Mouse (Mus musculus) liver, embryonic 15.5 days (tissue): ENCODE data around the gene Tmed9. TPM values are rescaled to one million over a fixed set of nuclear protein-coding genes. Genes with fewer than 3 reads are reported as not detected.
"Not testable (repeated sequence)": the region's sequence is repeated elsewhere in the genome, so short reads cannot be mapped to it uniquely, and the experiment has no call there.

Experiments used
- ATAC-seq: fragments of 200-750 bp; cut with Nextera tagmentation; 2 replicates; pipeline ENCODE4 v1.8.0; 2017; ENCODE audit warnings: moderate number of reproducible peaks, mild to moderate bottlenecking, moderate library complexity; ENCODE audit not compliant: insufficient read depth
- H3K27ac ChIP-seq: fragments of 300-500 bp; sonication (generic); replicated peaks from 2 replicates; pipeline ENCODE4 v1.5.1; 2015; ENCODE audit warnings: mild to moderate bottlenecking, inconsistent platforms
- H3K27me3 ChIP-seq: fragments of 300-500 bp; sonication (generic); 2 replicates; pipeline ENCODE4 v1.6.1; 2015; ENCODE audit warnings: mild to moderate bottlenecking, inconsistent platforms
- H3K36me3 ChIP-seq: fragments of 300-500 bp; sonication (generic); replicated peaks from 2 replicates; pipeline ENCODE4 v1.6.1; 2015; ENCODE audit warnings: moderate library complexity, mild to moderate bottlenecking, inconsistent platforms
- H3K4me1 ChIP-seq: fragments of 300-500 bp; sonication (generic); replicated peaks from 2 replicates; pipeline ENCODE4 v1.6.1; 2015; ENCODE audit warnings: inconsistent platforms
- H3K4me2 ChIP-seq: fragments of 300-500 bp; sonication (generic); 2 replicates; pipeline ENCODE4 v1.6.1; 2015; ENCODE audit warnings: moderate library complexity, mild to moderate bottlenecking, inconsistent platforms
- H3K4me3 ChIP-seq: fragments of 300-500 bp; sonication (generic); replicated peaks from 2 replicates; pipeline ENCODE4 v1.5.1; 2015; ENCODE audit warnings: mild to moderate bottlenecking, inconsistent platforms
- H3K9ac ChIP-seq: fragments of 300-500 bp; sonication (generic); 2 replicates; pipeline ENCODE4 v1.6.1; 2015; ENCODE audit warnings: moderate library complexity, mild to moderate bottlenecking, inconsistent platforms
- H3K9me3 ChIP-seq: fragments of 300-500 bp; sonication (generic); replicated peaks from 2 replicates; pipeline ENCODE4 v1.6.1; 2016; ENCODE audit warnings: inconsistent platforms
- WGBS: fragments of 180-500 bp; shearing (Covaris S2); methylation state at CpG from one replicate; pipeline ENCODE4 v1.1.7; 2015; ENCODE audit warnings: mixed read lengths; ENCODE audit not compliant: insufficient replicate concordance; 5-methylcytosine and 5-hydroxymethylcytosine counted together
- polyA plus RNA-seq: library from polyadenylated mRNA; unstranded; fragments of >200 nt; fragmentation: Nextera tagmentation; extraction: Ambion mirVana; gene quantifications from 2 replicates; pipeline ENCODE4 v1.2.1, GENCODE M21; 2015

Tmed9 gene
- polyA plus RNA-seq, 1 experiment from 2014 or later = 63.2 TPM

GRCm38 (mm10) chr13:55568524-55568923 lies 5.0 kb upstream of the Tmed9 start:
- H3K36me3 ChIP-seq, H3K4me3 ChIP-seq, H3K9ac ChIP-seq, ATAC-seq, H3K27ac ChIP-seq, H3K9me3 ChIP-seq, H3K27me3 ChIP-seq, H3K4me2 ChIP-seq: not testable (repeated sequence)
- 83% methylated on average over 4 of the region's 4 CpGs for WGBS
- peaks cover 25% of the 10 kb centered on the region for H3K4me1 ChIP-seq

GRCm38 (mm10) chr13:55569726-55570285 lies 3.7 kb upstream of the Tmed9 start:
- ATAC-seq = no peak
- Histone ChIP-seq H3K36me3 (no peaks in the 10 kb centered on the region), H3K27ac (peak overlapping the region; percentile 91), H3K4me1 (peaks cover 25% of the 10 kb centered on the region), H3K9me3 (no peaks in the 10 kb centered on the region), H3K9ac (peak overlapping the region; percentile 94), H3K4me2 (peak overlapping the region; percentile 92), H3K27me3 (no peaks in the 10 kb centered on the region), H3K4me3 (peak overlapping the region; percentile 93)
- 23% methylated on average over 16 of the region's 16 CpGs for WGBS

- Histone ChIP-seq H3K4me2 (peak overlapping the region; percentile 92), H3K4me3 (peak overlapping the region; percentile 93), H3K9ac (peak overlapping the region; percentile 94), H3K36me3 (no peaks in the 10 kb centered on the region), H3K27ac (peak overlapping the region; percentile 91), H3K4me1 (peaks cover 25% of the 10 kb centered on the region), H3K27me3 (no peaks in the 10 kb centered on the region), H3K9me3 (no peaks in the 10 kb centered on the region)
- WGBS = 0% methylated on average over 46 of the region's 47 CpGs
- ATAC-seq = peak; percentile 73
These were observed 3.1 kb upstream of the Tmed9 start for GRCm38 (mm10) chr13:55570286-55570973.

- peak; percentile 93 for ATAC-seq
- WGBS = 2% methylated on average over 47 of the region's 47 CpGs
- Histone ChIP-seq H3K9me3 (no peaks in the 10 kb centered on the region), H3K4me1 (peaks cover 25% of the 10 kb centered on the region), H3K36me3 (no peaks in the 10 kb centered on the region), H3K4me2 (peak within 1 kb of the TSS; percentile 92), H3K27ac (peak within 1 kb of the TSS; percentile 91), H3K9ac (peak within 1 kb of the TSS; percentile 94), H3K27me3 (no peaks in the 10 kb centered on the region), H3K4me3 (peak within 1 kb of the TSS; percentile 93)
These were observed 2.3 kb upstream of the Tmed9 start, which contains the start of gene Fam193b for GRCm38 (mm10) chr13:55571027-55571751. Gene Fam193b (minus strand): TSS chr13:55571120.

GRCm38 (mm10) chr13:55571977-55572376 lies 1.6 kb upstream of the Tmed9 start:
- Histone ChIP-seq H3K27ac (no peak overlapping the region), H3K9me3 (no peaks in the 10 kb centered on the region), H3K4me3 (0 out of 2 replicates have a peak overlapping the region, but pooled peaks have one; percentile 93), H3K4me1 (peaks cover 25% of the 10 kb centered on the region), H3K36me3 (no peaks in the 10 kb centered on the region), H3K4me2 (peak overlapping the region; percentile 92), H3K27me3 (no peaks in the 10 kb centered on the region), H3K9ac (no peak overlapping the region)
- no peak for ATAC-seq
- WGBS = 37% methylated on average over 2 of the region's 2 CpGs

- 66% methylated on average over 5 of the region's 5 CpGs for WGBS
- Histone ChIP-seq H3K36me3 (no peaks in the 10 kb centered on the region), H3K27ac (no peak overlapping the region), H3K4me2 (no peak overlapping the region), H3K9me3 (no peaks in the 10 kb centered on the region), H3K27me3 (no peaks in the 10 kb centered on the region), H3K9ac (no peak overlapping the region), H3K4me1 (peaks cover 20% of the 10 kb centered on the region), H3K4me3 (no peak overlapping the region)
- ATAC-seq = no peak
These were observed 789 bp downstream of the Tmed9 start for GRCm38 (mm10) chr13:55574321-55574720.

GRCm38 (mm10) chr13:55575932-55576331 lies 2.4 kb downstream of the Tmed9 start:
- Histone ChIP-seq H3K4me2 (no peak overlapping the region), H3K27me3 (no peaks in the 10 kb centered on the region), H3K4me1 (peaks cover 9% of the 10 kb centered on the region), H3K27ac (no peak overlapping the region), H3K36me3 (no peaks in the 10 kb centered on the region), H3K4me3 (no peak overlapping the region), H3K9me3 (no peaks in the 10 kb centered on the region), H3K9ac (no peak overlapping the region)
- ATAC-seq = no peak
- 46% methylated on average over 5 of the region's 5 CpGs for WGBS

- not testable (repeated sequence) for ATAC-seq, H3K27me3 ChIP-seq, H3K9me3 ChIP-seq, H3K4me2 ChIP-seq, H3K4me3 ChIP-seq, H3K27ac ChIP-seq, H3K9ac ChIP-seq, H3K4me1 ChIP-seq, H3K36me3 ChIP-seq
- 66% methylated on average over 7 of the region's 7 CpGs for WGBS
These were observed 3.3 kb downstream of the Tmed9 start for GRCm38 (mm10) chr13:55576872-55577271.

- Histone ChIP-seq H3K9ac (no peak overlapping the region), H3K4me3 (no peak overlapping the region), H3K9me3 (no peaks in the 10 kb centered on the region), H3K4me2 (no peak overlapping the region), H3K27ac (no peak overlapping the region), H3K36me3 (no peaks in the 10 kb centered on the region), H3K27me3 (no peaks in the 10 kb centered on the region), H3K4me1 (no peaks in the 10 kb centered on the region)
- 54% methylated on average over 4 of the region's 4 CpGs for WGBS
- no peak for ATAC-seq
These were observed 4.6 kb downstream of the Tmed9 start for GRCm38 (mm10) chr13:55578086-55578485.

- H3K4me2 ChIP-seq = no peak overlapping the region
- H3K4me3 ChIP-seq = peak overlapping the region; percentile 78; the same call in 1 of the 2 replicates
- H3K27me3 ChIP-seq = peaks cover 15% of the 10 kb centered on the region
- no peak overlapping the region for H3K9ac ChIP-seq
- no peak for ATAC-seq
- WGBS = 72% methylated on average over 4 of the region's 4 CpGs
- no peaks in the 10 kb centered on the region for H3K9me3 ChIP-seq
- no peak overlapping the region for H3K27ac ChIP-seq
- peaks cover 17% of the 10 kb centered on the region for H3K4me1 ChIP-seq
- H3K36me3 ChIP-seq = peaks cover 27% of the 10 kb centered on the region
These were observed 18.5 kb downstream of the Tmed9 start for GRCm38 (mm10) chr13:55591961-55592490.
